Mouse (Mus musculus): ENCODE data around the gene 4930563M21Rik. TPM values are rescaled to one million over a fixed set of nuclear protein-coding genes. Genes with fewer than 3 reads are reported as not detected.
"Not testable (repeated sequence)": the region's sequence is repeated elsewhere in the genome, so short reads cannot be mapped to it uniquely, and the experiment has no call there.

Gene 4930563M21Rik
- polyA plus RNA-seq, 1 experiment = not detected

DNA sequence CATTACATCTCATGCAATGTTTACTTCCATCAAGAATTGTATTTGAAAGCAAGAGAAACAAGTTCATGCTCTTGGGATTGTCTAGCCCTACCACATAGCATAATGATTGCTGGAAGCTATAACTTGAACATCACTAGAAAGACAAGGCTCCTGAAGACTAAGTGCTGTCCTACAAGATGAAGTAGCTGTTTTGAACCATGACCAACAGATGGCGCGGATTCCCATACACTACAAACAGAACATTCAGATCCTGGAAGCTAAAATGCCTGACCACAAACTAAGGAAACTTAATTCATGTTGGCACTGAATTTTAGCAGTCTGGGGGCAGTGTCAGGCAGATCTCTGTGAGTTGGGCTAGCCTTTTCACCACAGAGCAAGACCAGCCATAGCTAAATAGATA, 14.4 kb upstream of the 4930563M21Rik start:
- Histone ChIP-seq H3K4me1 (ENCODE audit: control insufficient read depth, insufficient read depth, low read length) (no peaks in the 10 kb centered on the region), H3K36me3 (ENCODE audit: control insufficient read depth, insufficient read depth, low read length) (no peaks in the 10 kb centered on the region), H3K27ac (ENCODE audit: insufficient read depth, low read depth, low read length) (no peak overlapping the region), H3K27me3 (replicated peaks; ENCODE audit: control insufficient read depth, insufficient read depth, low read length) (no peaks in the 10 kb centered on the region), H3K4me3 (ENCODE audit: insufficient read depth, low read depth, low read length) (no peak overlapping the region)
- DNase-seq = peak; percentile 9
- 63% methylated on average over 2 of the region's 2 CpGs for WGBS
- TF ChIP-seq CTCF (conservative IDR thresholded peaks at IDR 0.05; ENCODE audit: insufficient read depth, insufficient read length, low read depth, low read length) (no peak), POLR2A (IDR thresholded peaks at IDR 0.05; ENCODE audit: low read depth, low read length) (no peak)

DNA sequence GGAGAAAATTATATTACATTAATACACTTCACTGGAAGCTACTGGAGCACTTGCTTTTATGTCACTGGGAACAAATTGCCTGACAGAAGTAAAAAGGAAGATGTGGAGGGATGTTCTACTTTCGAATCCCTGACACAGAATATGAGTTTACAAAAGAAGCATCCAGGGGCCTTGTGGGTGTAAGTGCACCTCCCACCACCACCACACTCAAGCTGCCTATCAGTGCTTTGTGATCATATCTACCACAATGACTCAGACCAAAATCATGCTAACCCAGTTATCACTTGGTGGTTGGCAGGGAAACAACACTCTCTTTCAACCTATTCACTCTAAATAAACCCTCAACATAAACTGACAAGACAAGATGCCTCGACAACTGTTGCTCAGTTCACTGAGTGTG, 5.7 kb downstream of the 4930563M21Rik start:
- H3K36me3 ChIP-seq (ENCODE audit: control insufficient read depth, insufficient read depth, low read length); H3K27ac ChIP-seq (ENCODE audit: insufficient read depth, low read depth, low read length); DNase-seq; H3K4me3 ChIP-seq (ENCODE audit: insufficient read depth, low read depth, low read length); H3K4me1 ChIP-seq (ENCODE audit: control insufficient read depth, insufficient read depth, low read length); H3K27me3 ChIP-seq (replicated peaks; ENCODE audit: control insufficient read depth, insufficient read depth, low read length): not testable (repeated sequence)
- WGBS = 60% methylated on average over 1 of the region's 2 CpGs

DNA sequence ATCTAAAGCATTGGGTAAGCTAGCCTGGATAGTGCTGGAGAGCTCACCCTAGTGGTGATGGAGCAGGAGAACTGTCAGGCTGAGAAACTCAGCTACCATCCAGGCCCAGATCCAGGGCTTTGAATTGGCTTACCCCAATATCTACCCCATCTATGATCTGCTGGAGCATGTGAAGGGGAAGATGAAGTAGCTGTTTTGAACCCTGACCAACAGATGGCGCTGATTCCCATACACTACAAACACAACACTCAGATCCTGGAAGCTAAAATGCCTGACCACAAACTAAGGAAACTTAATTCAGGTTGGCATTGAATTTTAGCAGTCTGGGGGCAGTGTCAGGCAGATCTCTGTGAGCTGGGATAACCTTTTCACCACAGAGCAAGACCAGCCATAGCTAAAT, 63.5 kb downstream of the 4930563M21Rik start:
- Histone ChIP-seq H3K4me1 (ENCODE audit: control insufficient read depth, insufficient read depth, low read length) (no peaks in the 10 kb centered on the region), H3K27ac (ENCODE audit: insufficient read depth, low read depth, low read length) (no peak overlapping the region), H3K36me3 (ENCODE audit: control insufficient read depth, insufficient read depth, low read length) (no peaks in the 10 kb centered on the region), H3K4me3 (ENCODE audit: insufficient read depth, low read depth, low read length) (no peak overlapping the region), H3K27me3 (replicated peaks; ENCODE audit: control insufficient read depth, insufficient read depth, low read length) (no peaks in the 10 kb centered on the region)
- DNase-seq = peak; percentile 42
- WGBS = 39% methylated on average over 1 of the region's 1 CpGs
- TF ChIP-seq POLR2A (IDR thresholded peaks at IDR 0.05; ENCODE audit: low read depth, low read length) (no peak), CTCF (conservative IDR thresholded peaks at IDR 0.05; ENCODE audit: insufficient read depth, insufficient read length, low read depth, low read length) (0 out of 2 replicates have a peak, but pooled peaks have one; percentile 16)

DNA sequence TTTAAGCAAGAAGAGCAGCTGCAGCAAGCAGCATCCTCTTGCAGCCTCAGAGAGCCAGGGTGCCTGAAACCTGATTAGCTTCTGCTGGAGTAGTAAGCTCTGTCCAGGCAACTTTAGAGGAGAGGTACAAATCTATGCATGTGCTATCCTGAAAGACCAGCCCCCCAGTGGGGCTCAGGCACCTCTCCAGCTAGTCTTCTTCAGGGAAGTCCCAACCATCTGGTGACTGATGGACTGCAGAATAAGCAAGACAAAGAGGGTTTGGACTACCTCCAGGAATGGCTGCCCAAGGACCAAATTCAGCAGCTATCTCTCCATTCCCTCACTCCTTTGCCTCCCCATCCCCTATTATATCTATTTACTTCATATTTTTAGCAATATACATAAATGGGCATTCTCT, 69.0 kb downstream of the 4930563M21Rik start:
- no peak for DNase-seq
- no peak for TF ChIP-seq CTCF (conservative IDR thresholded peaks at IDR 0.05; ENCODE audit: insufficient read depth, insufficient read length, low read depth, low read length)
- TF ChIP-seq POLR2A (IDR thresholded peaks at IDR 0.05; ENCODE audit: low read depth, low read length) = no peak
- H3K4me3 ChIP-seq (ENCODE audit: insufficient read depth, low read depth, low read length) = no peak overlapping the region

DNA sequence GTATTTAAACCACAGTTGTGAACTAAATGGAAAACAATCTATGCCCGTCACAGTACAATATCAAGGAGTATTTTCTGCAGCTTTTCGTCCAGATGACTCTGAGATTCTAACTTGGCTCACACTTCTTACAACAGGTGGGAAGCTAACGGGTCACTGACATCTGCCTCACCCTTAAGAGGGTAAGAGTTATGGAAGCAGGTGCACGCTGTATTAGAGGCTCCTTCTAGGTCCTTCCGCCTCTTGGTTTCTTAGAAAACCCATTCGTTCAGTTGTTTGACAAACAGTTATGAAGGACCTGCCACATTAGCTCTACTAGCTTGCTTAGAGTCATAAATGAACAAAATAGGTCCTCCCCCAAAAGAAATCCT, 71.7 kb downstream of the 4930563M21Rik start:
- H3K27ac ChIP-seq (ENCODE audit: insufficient read depth, low read depth, low read length) = no peak overlapping the region
- TF ChIP-seq POLR2A (IDR thresholded peaks at IDR 0.05; ENCODE audit: low read depth, low read length) (no peak), CTCF (conservative IDR thresholded peaks at IDR 0.05; ENCODE audit: insufficient read depth, insufficient read length, low read depth, low read length) (no peak)
- no peaks in the 10 kb centered on the region for H3K36me3 ChIP-seq (ENCODE audit: control insufficient read depth, insufficient read depth, low read length)
- WGBS = 24% methylated on average over 6 of the region's 6 CpGs
- no peaks in the 10 kb centered on the region for H3K27me3 ChIP-seq (replicated peaks; ENCODE audit: control insufficient read depth, insufficient read depth, low read length)
- H3K4me3 ChIP-seq (ENCODE audit: insufficient read depth, low read depth, low read length) = peak overlapping the region; percentile 84
- no peak for DNase-seq
- H3K4me1 ChIP-seq (ENCODE audit: control insufficient read depth, insufficient read depth, low read length) = no peaks in the 10 kb centered on the region; the same call in 1 of the 2 replicates

More for the DNA sequence above, 69.0 kb downstream of the 4930563M21Rik start:
- H3K27ac ChIP-seq (ENCODE audit: insufficient read depth, low read depth, low read length) = no peak overlapping the region
- H3K36me3 ChIP-seq (ENCODE audit: control insufficient read depth, insufficient read depth, low read length) = no peaks in the 10 kb centered on the region
- H3K27me3 ChIP-seq (replicated peaks; ENCODE audit: control insufficient read depth, insufficient read depth, low read length) = no peaks in the 10 kb centered on the region
- no peaks in the 10 kb centered on the region; the same call in 1 of the 2 replicates for H3K4me1 ChIP-seq (ENCODE audit: control insufficient read depth, insufficient read depth, low read length)

DNA sequence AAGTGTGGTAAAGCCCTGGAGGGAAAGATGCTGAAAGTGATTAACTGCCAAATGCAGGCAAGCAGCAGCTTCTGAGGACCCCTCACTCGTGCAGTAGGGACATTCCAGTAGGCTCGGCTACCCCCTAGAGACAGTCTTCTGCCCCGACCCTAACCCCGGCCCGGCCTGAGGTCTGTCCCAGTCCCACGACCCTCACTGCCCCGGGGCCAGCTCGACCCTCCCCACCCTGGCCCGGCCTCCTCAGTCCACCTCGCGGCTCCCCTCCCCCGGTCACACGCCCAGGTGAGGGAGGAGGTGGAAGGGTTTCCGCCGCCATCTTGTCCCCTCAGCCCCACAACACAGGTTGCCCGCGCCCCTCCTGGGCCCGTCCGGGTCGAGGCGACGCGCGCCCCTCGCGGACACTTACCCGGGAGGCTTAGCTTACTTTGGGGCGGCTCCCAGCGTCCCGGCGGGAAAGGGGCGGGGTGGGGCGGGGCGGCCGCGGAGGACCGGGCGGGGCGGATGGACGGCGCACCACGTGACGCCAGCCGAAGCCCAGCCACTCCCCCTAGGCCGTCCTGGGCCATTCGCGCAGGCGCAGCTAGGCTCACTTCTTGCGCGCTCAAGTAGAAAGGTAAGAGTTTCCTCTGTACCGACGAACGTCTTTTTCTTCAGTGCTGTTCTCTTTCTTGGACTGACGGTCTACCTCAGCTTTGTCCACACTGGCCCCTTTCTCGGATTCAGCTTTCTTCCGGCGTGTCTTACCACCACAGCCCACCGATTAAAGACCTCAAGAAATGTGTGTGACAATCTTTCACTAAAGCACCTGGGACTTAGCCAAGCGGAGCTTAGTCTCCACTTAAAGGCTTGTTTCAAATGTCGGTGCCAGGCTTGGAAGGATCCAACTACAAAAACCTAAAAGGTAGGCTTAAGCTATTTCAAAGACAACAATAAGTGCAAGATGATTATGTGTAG, 72.4 kb downstream of the 4930563M21Rik start, which contains the start of gene Scaper:
TSS of gene Scaper (minus strand) at position 456 of the 954 bp plus-strand sequence.
- Histone ChIP-seq H3K36me3 (ENCODE audit: control insufficient read depth, insufficient read depth, low read length) (no peaks in the 10 kb centered on the region), H3K27ac (ENCODE audit: insufficient read depth, low read depth, low read length) (peak within 1 kb of the TSS; percentile 82), H3K27me3 (replicated peaks; ENCODE audit: control insufficient read depth, insufficient read depth, low read length) (no peaks in the 10 kb centered on the region), H3K4me1 (ENCODE audit: control insufficient read depth, insufficient read depth, low read length) (no peaks in the 10 kb centered on the region; the same call in 1 of the 2 replicates), H3K4me3 (ENCODE audit: insufficient read depth, low read depth, low read length) (peak within 1 kb of the TSS; percentile 84)
- TF ChIP-seq POLR2A (IDR thresholded peaks at IDR 0.05; ENCODE audit: low read depth, low read length) (peak; percentile 35), CTCF (conservative IDR thresholded peaks at IDR 0.05; ENCODE audit: insufficient read depth, insufficient read length, low read depth, low read length) (0 out of 2 replicates have a peak, but pooled peaks have one; percentile 1)
- 1% methylated on average over 57 of the region's 60 CpGs for WGBS
- DNase-seq = peak; percentile 95

DNA sequence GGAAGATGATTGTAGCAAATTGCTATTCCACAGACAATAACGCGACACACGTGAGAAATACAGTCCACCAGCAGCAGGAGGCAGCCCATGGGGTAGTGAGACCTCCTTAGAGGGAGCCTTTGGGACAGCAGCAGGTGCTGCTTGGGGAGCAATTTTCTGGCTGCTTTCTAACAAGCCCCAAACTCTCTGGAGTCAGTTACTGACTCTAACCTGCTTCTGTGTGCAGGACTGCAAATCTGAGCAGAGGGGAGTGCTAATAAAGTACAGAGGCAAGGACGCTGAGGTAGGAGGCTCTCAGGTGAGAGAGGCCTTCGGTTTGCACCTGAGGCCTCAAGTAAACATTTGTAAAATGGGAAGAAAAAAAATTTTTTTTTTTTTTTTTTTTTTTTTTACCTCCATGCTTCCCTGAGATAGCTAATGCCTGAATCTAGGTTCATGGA, 73.1 kb downstream of the 4930563M21Rik start:
- H3K36me3 ChIP-seq (ENCODE audit: control insufficient read depth, insufficient read depth, low read length) = no peaks in the 10 kb centered on the region
- no peaks in the 10 kb centered on the region for H3K27me3 ChIP-seq (replicated peaks; ENCODE audit: control insufficient read depth, insufficient read depth, low read length)
- no peak for TF ChIP-seq CTCF (conservative IDR thresholded peaks at IDR 0.05; ENCODE audit: insufficient read depth, insufficient read length, low read depth, low read length)
- TF ChIP-seq POLR2A (IDR thresholded peaks at IDR 0.05; ENCODE audit: low read depth, low read length) = no peak
- peak overlapping the region; percentile 84 for H3K4me3 ChIP-seq (ENCODE audit: insufficient read depth, low read depth, low read length)
- no peak for DNase-seq
- WGBS = 35% methylated on average over 5 of the region's 5 CpGs
- no peak overlapping the region for H3K27ac ChIP-seq (ENCODE audit: insufficient read depth, low read depth, low read length)
- no peaks in the 10 kb centered on the region; the same call in 1 of the 2 replicates for H3K4me1 ChIP-seq (ENCODE audit: control insufficient read depth, insufficient read depth, low read length)

Measured in kidney, adult 2 months (tissue).